Mouse (Mus musculus): Measurements from ENCODE around the gene Osbpl10. TPM values are rescaled to one million over a fixed set of nuclear protein-coding genes. Genes with fewer than 3 reads are reported as not detected.
A peak's percentile ranks its signal among the peaks of the same experiment; 100 is the strongest.

Osbpl10 gene
- polyA plus RNA-seq, 1 experiment from 2014 or later = 0.66 TPM

DNA sequence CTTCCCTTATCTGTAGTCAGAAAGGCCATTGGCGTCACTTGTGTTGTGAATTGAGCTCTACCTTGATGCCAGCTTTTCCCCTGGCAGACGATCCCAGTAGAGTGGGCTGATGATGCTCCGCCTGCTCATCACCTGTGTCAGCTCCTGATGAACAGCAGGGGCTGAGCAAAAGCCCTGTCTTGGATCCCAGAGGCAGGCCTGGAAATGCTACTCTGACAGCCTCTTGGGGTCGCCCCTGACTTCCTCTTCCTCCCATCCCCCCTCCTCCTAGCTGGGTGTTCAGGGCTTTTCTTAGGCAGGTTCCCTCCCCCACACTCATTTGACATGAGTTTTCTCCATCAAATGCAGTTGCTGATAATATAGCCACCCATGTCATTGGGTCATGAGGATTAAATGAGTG lies 250.8 kb downstream of the Osbpl10 start:
- H3K36me3 ChIP-seq (ENCODE audit: control insufficient read depth, insufficient read depth, low read length) = no peaks in the 10 kb centered on the region
- H3K27ac ChIP-seq (ENCODE audit: low read depth, low read length) = no peak overlapping the region
- H3K4me1 ChIP-seq (replicated peaks; ENCODE audit: control insufficient read depth, insufficient read depth, low read length) = 0 out of 2 replicates have a peak, but pooled peaks cover 4% of the 10 kb centered on the region
- no peaks in the 10 kb centered on the region for H3K9me3 ChIP-seq (ENCODE audit: control insufficient read depth, low read length)
- no peaks in the 10 kb centered on the region for H3K27me3 ChIP-seq (replicated peaks; ENCODE audit: control insufficient read depth, insufficient read depth, low read length)
- ATAC-seq (replicated peaks; ENCODE audit: low FRiP score) (no peak), DNase-seq (ENCODE audit: low spot score) (no peak)
- H3K4me2 ChIP-seq = no peak overlapping the region
- WGBS = 57% methylated on average over 4 of the region's 4 CpGs
- H3K9ac ChIP-seq (ENCODE audit: low read depth, low read length) = no peak overlapping the region
- no peak overlapping the region for H3K4me3 ChIP-seq (ENCODE audit: low read depth, low read length)

DNA sequence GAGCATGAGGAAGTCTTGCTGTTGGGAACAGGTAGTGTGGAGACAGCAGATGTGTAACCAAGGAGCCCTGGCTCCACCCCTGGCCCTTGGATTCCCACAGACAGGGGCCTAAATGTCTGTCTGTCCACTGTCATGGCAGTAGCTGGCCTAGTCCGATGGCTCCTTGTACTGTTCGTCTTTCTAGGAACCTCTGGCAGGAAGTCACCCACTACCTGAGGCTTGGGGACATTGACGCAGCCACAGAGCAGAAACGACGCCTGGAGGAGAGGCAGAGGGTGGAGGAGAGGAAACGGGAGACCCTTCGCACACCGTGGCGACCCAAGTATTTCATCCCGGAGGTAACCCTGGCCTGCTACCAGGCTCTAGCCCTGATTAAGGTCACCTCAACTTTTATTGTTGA lies 251.3 kb downstream of the Osbpl10 start:
- Histone ChIP-seq H3K27me3 (replicated peaks; ENCODE audit: control insufficient read depth, insufficient read depth, low read length) (no peaks in the 10 kb centered on the region), H3K4me3 (ENCODE audit: low read depth, low read length) (no peak overlapping the region), H3K36me3 (ENCODE audit: control insufficient read depth, insufficient read depth, low read length) (no peaks in the 10 kb centered on the region), H3K9me3 (ENCODE audit: control insufficient read depth, low read length) (no peaks in the 10 kb centered on the region), H3K4me2 (no peak overlapping the region), H3K27ac (ENCODE audit: low read depth, low read length) (no peak overlapping the region), H3K9ac (ENCODE audit: low read depth, low read length) (no peak overlapping the region), H3K4me1 (replicated peaks; ENCODE audit: control insufficient read depth, insufficient read depth, low read length) (0 out of 2 replicates have a peak, but pooled peaks cover 4% of the 10 kb centered on the region)
- no peak for ATAC-seq (replicated peaks; ENCODE audit: low FRiP score)
- DNase-seq (ENCODE audit: low spot score) = no peak
- 81% methylated on average over 10 of the region's 10 CpGs for WGBS

DNA sequence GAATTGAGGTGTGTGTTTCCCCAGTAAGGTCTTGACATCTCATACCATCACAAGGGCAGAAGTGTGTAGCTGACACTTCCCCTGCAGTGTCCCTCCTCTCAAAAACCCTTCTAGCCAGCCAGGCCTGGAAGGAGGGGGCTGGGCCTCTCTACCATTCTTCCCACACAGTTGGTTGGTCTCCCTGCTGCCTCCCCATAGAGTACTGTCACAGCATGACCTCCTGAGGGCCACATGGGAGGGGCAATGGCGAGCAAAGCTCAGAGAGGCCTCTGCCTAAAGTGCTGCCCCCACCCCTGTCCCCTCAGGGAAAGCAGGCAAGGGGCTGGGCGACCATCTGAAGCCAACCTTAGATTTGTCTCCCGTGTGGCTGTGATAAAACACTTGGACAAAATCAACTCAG lies 251.8 kb downstream of the Osbpl10 start:
- no peak for ATAC-seq (replicated peaks; ENCODE audit: low FRiP score)
- no peak overlapping the region for H3K27ac ChIP-seq (ENCODE audit: low read depth, low read length)

DNA sequence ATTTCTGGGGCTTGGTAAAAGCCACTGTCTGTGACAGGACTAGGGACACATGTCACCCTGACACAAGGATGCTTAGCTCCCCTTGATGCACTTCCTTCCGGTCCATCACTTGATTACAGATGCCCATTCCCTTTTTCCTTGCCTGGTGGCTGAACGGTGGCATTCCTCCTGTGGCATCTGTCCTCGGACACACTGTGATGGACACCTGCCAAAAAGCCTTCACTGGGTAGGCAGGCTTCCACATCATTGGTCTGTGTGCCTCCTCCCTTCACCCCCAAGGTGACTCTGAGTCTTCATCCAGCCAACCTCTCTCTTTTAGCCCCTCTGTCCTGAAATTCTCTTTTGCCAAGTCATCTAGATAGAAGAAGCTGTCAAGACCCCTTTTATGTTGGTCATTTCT lies 253.1 kb downstream of the Osbpl10 start:
- 0 out of 2 replicates have a peak, but pooled peaks cover 4% of the 10 kb centered on the region for H3K4me1 ChIP-seq (replicated peaks; ENCODE audit: control insufficient read depth, insufficient read depth, low read length)
- H3K9ac ChIP-seq (ENCODE audit: low read depth, low read length) = no peak overlapping the region
- no peak overlapping the region for H3K27ac ChIP-seq (ENCODE audit: low read depth, low read length)
- no peak for DNase-seq (ENCODE audit: low spot score)
- H3K4me2 ChIP-seq = no peak overlapping the region
- no peaks in the 10 kb centered on the region for H3K36me3 ChIP-seq (ENCODE audit: control insufficient read depth, insufficient read depth, low read length)
- H3K27me3 ChIP-seq (replicated peaks; ENCODE audit: control insufficient read depth, insufficient read depth, low read length) = no peaks in the 10 kb centered on the region
- WGBS = 89% methylated on average over 3 of the region's 3 CpGs
- no peak overlapping the region for H3K4me3 ChIP-seq (ENCODE audit: low read depth, low read length)
- H3K9me3 ChIP-seq (ENCODE audit: control insufficient read depth, low read length) = no peaks in the 10 kb centered on the region
- no peak for ATAC-seq (replicated peaks; ENCODE audit: low FRiP score)

More for the DNA sequence above, 251.8 kb downstream of the Osbpl10 start:
- H3K4me3 ChIP-seq (ENCODE audit: low read depth, low read length) = no peak overlapping the region
- no peak overlapping the region for H3K9ac ChIP-seq (ENCODE audit: low read depth, low read length)
- H3K4me2 ChIP-seq = no peak overlapping the region
- no peaks in the 10 kb centered on the region for H3K9me3 ChIP-seq (ENCODE audit: control insufficient read depth, low read length)
- no peaks in the 10 kb centered on the region for H3K27me3 ChIP-seq (replicated peaks; ENCODE audit: control insufficient read depth, insufficient read depth, low read length)
- no peak for DNase-seq (ENCODE audit: low spot score)
- 47% methylated on average over 3 of the region's 3 CpGs for WGBS
- H3K4me1 ChIP-seq (replicated peaks; ENCODE audit: control insufficient read depth, insufficient read depth, low read length) = 0 out of 2 replicates have a peak, but pooled peaks cover 4% of the 10 kb centered on the region
- H3K36me3 ChIP-seq (ENCODE audit: control insufficient read depth, insufficient read depth, low read length) = no peaks in the 10 kb centered on the region

DNA sequence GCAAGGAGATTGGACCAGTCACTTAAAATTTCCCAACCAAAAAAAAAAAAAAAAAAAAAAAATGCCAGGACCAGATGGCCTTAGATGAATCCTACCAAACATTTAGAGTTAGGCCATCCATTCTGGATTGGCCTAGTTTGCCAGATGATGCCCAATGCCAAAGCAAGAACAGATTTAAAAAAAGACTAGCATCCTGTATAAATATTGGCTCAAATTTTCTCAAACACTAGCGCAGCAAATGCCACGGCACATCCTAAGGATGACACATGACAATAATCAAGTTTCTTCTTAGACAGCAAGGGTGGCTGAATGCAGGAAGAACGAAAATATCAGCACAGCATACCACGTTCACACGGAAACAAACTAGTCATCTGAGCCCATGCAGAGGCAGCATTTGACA lies 255.4 kb downstream of the Osbpl10 start:
- 0 out of 2 replicates have a peak, but pooled peaks cover 4% of the 10 kb centered on the region for H3K4me1 ChIP-seq (replicated peaks; ENCODE audit: control insufficient read depth, insufficient read depth, low read length)
- H3K4me2 ChIP-seq = no peak overlapping the region
- H3K27ac ChIP-seq (ENCODE audit: low read depth, low read length) = no peak overlapping the region
- no peak overlapping the region for H3K4me3 ChIP-seq (ENCODE audit: low read depth, low read length)
- no peaks in the 10 kb centered on the region for H3K27me3 ChIP-seq (replicated peaks; ENCODE audit: control insufficient read depth, insufficient read depth, low read length)
- DNase-seq (ENCODE audit: low spot score) = no peak
- ATAC-seq (replicated peaks; ENCODE audit: low FRiP score) = no peak
- no peak overlapping the region for H3K9ac ChIP-seq (ENCODE audit: low read depth, low read length)
- 85% methylated on average over 5 of the region's 5 CpGs for WGBS
- H3K36me3 ChIP-seq (ENCODE audit: control insufficient read depth, insufficient read depth, low read length) = no peaks in the 10 kb centered on the region
- H3K9me3 ChIP-seq (ENCODE audit: control insufficient read depth, low read length) = no peaks in the 10 kb centered on the region

DNA sequence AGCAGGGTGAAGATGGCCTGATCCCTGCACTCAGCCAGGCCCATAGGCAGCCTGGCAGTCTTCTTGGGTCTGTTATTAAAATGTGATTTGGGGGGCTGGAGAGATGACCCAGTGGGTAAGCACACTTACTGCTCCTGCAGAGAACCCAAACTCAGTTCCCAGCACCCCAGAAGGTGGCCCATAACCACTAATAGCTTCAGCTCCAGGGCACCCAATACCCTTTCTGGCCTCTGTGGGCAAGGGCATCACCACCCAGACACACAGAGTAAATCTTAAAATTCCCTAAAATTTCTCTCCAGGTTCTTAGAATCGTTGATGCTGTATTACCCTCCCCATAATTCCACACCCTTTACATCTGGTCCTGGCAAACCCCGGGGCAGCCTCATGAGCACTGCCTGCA lies 256.2 kb downstream of the Osbpl10 start:
- Histone ChIP-seq H3K27me3 (replicated peaks; ENCODE audit: control insufficient read depth, insufficient read depth, low read length) (no peaks in the 10 kb centered on the region), H3K9me3 (ENCODE audit: control insufficient read depth, low read length) (no peaks in the 10 kb centered on the region), H3K36me3 (ENCODE audit: control insufficient read depth, insufficient read depth, low read length) (no peaks in the 10 kb centered on the region), H3K27ac (ENCODE audit: low read depth, low read length) (no peak overlapping the region), H3K9ac (ENCODE audit: low read depth, low read length) (no peak overlapping the region), H3K4me3 (ENCODE audit: low read depth, low read length) (no peak overlapping the region), H3K4me2 (no peak overlapping the region), H3K4me1 (replicated peaks; ENCODE audit: control insufficient read depth, insufficient read depth, low read length) (no peaks in the 10 kb centered on the region)
- DNase-seq (ENCODE audit: low spot score) = no peak
- no peak for ATAC-seq (replicated peaks; ENCODE audit: low FRiP score)
- 92% methylated on average over 2 of the region's 2 CpGs for WGBS

DNA sequence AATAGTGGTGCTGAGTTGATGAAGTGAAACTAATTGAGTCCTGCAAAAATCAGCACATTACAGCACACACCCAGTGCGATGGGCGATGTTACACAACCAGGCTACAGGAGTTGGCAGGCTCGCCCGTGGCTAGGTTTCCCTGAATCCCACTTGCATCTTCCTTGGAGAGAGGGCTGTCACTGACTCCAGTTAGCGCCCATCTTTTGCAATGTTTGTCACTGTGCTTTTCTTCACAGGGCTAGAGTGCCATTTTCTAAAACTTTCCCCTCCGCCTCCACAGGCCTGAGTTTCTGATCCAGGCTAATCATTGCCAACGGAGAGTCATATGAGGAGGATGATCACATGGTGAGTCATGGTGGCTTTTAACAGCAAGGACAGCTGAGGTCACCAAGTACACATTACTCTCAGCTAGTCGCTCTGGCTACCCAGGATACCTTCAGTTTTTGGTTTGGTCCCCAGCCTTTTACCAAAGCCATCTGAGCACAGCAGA lies 258.0 kb downstream of the Osbpl10 start:
- Histone ChIP-seq H3K4me1 (replicated peaks; ENCODE audit: control insufficient read depth, insufficient read depth, low read length) (no peaks in the 10 kb centered on the region), H3K27ac (ENCODE audit: low read depth, low read length) (no peak overlapping the region), H3K9me3 (ENCODE audit: control insufficient read depth, low read length) (no peaks in the 10 kb centered on the region), H3K4me3 (ENCODE audit: low read depth, low read length) (no peak overlapping the region), H3K36me3 (ENCODE audit: control insufficient read depth, insufficient read depth, low read length) (peaks cover 7% of the 10 kb centered on the region), H3K27me3 (replicated peaks; ENCODE audit: control insufficient read depth, insufficient read depth, low read length) (no peaks in the 10 kb centered on the region), H3K9ac (ENCODE audit: low read depth, low read length) (no peak overlapping the region), H3K4me2 (no peak overlapping the region)
- DNase-seq (ENCODE audit: low spot score) (no peak), ATAC-seq (replicated peaks; ENCODE audit: low FRiP score) (no peak)
- WGBS = 86% methylated on average over 8 of the region's 8 CpGs

DNA sequence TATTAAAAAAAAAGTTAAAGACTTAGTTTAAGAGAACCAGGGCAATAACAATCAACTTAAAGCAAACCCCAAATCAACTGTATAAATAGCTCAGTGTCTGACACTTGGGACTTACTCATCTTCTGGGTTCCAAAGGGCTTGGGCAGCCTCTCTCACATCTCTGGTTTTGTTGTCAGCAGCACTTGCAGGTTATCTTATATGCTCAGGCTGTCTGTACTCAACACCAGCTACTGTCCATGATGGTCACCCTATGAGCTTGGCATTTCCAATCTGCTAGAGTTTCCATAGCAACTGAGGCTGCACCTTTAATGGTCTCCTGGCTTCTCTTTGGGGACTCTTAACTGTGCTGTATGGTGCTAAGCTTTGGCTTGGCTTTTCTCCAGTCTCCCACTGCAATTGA lies 259.6 kb downstream of the Osbpl10 start:
- Histone ChIP-seq H3K4me3 (ENCODE audit: low read depth, low read length) (no peak overlapping the region), H3K27ac (ENCODE audit: low read depth, low read length) (no peak overlapping the region), H3K9ac (ENCODE audit: low read depth, low read length) (no peak overlapping the region), H3K27me3 (replicated peaks; ENCODE audit: control insufficient read depth, insufficient read depth, low read length) (no peaks in the 10 kb centered on the region), H3K4me2 (no peak overlapping the region), H3K36me3 (ENCODE audit: control insufficient read depth, insufficient read depth, low read length) (peaks cover 14% of the 10 kb centered on the region), H3K9me3 (ENCODE audit: control insufficient read depth, low read length) (no peaks in the 10 kb centered on the region), H3K4me1 (replicated peaks; ENCODE audit: control insufficient read depth, insufficient read depth, low read length) (no peaks in the 10 kb centered on the region)
- ATAC-seq (replicated peaks; ENCODE audit: low FRiP score) (0 out of 2 replicates have a peak, but pooled peaks have one; percentile 13), DNase-seq (ENCODE audit: low spot score) (no peak)

DNA sequence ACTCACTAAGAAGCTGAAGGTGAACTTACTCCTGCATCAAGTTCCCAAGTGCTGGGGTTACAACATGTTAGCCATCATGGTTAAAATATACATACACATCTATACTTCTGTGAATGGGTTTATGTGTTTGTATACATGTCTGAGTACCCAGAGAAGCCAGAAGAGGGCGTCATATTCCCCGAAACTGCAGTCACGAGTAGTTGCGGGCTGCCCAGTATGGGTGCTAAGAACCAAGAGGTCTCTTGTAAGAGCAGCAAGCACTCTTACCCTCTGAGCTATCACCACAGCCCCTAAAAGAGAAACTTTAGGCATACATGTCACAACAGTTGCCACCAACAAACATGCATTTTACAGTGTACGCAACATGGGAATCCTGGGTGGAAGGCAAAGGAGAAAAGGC lies 261.5 kb downstream of the Osbpl10 start:
- peaks cover 28% of the 10 kb centered on the region for H3K36me3 ChIP-seq (ENCODE audit: control insufficient read depth, insufficient read depth, low read length)
- H3K9me3 ChIP-seq (ENCODE audit: control insufficient read depth, low read length) = no peaks in the 10 kb centered on the region

More for the DNA sequence above, 261.5 kb downstream of the Osbpl10 start:
- Histone ChIP-seq H3K4me3 (ENCODE audit: low read depth, low read length) (no peak overlapping the region), H3K4me2 (no peak overlapping the region), H3K9ac (ENCODE audit: low read depth, low read length) (no peak overlapping the region), H3K27me3 (replicated peaks; ENCODE audit: control insufficient read depth, insufficient read depth, low read length) (no peaks in the 10 kb centered on the region), H3K27ac (ENCODE audit: low read depth, low read length) (no peak overlapping the region), H3K4me1 (replicated peaks; ENCODE audit: control insufficient read depth, insufficient read depth, low read length) (no peaks in the 10 kb centered on the region)
- ATAC-seq (replicated peaks; ENCODE audit: low FRiP score) = no peak
- WGBS = 91% methylated on average over 5 of the region's 5 CpGs
- DNase-seq (ENCODE audit: low spot score) = no peak

Measured in liver, embryonic 11.5 days (tissue).